Mouse (Mus musculus) midbrain, embryonic 10.5 days (tissue): ENCODE data around the gene Flot1. TPM values are rescaled to one million over a fixed set of nuclear protein-coding genes. Genes with fewer than 3 reads are reported as not detected.

ENCODE experiments used
- microRNA-seq: library from miRNA; unstranded; fragments of <30 nt; microRNA quantifications from one replicate; pipeline ENCODE4, GENCODE M21; 2017
- polyA plus RNA-seq: library from polyadenylated mRNA; unstranded; fragments of >200 nt; fragmentation: Nextera tagmentation; extraction: Ambion mirVana; gene quantifications from 2 replicates; pipeline ENCODE4 v1.2.1, GENCODE M21; 2016

Flot1 gene
- polyA plus RNA-seq, 1 experiment from 2014 or later, result 54.8 TPM

Small RNA genes within 50 kb of the gene (microRNA-seq; reads per million reads assigned to microRNA genes)
- 2.1 reads per million for gene Gm28033

Other genes starting within 250 kb of the Flot1 start
- gene Sfta2, start 221.7 kb upstream of the Flot1 start, polyA plus RNA-seq, result not detected in 2 replicates
- not detected in 2 replicates for gene Gm9573, start 196.6 kb upstream of the Flot1 start, polyA plus RNA-seq
- 0.17 and 0.22 TPM in 2 replicates for gene Mucl3, start 179.5 kb upstream of the Flot1 start, polyA plus RNA-seq
- 19.3 and 20.6 TPM in 2 replicates for gene Vars2, start 155.6 kb upstream of the Flot1 start, polyA plus RNA-seq
- gene Gtf2h4, start 149.5 kb upstream of the Flot1 start, polyA plus RNA-seq, result 50.1 and 52.3 TPM in 2 replicates
- gene Ddr1, start 118.6 kb upstream of the Flot1 start, polyA plus RNA-seq, result 142 and 193 TPM in 2 replicates
- 3.0 and 3.7 TPM in 2 replicates for gene Ier3, start 1.5 kb upstream of the Flot1 start, polyA plus RNA-seq
- 1,574 and 1,617 TPM in 2 replicates for gene Tubb5, start 15.1 kb downstream of the Flot1 start, polyA plus RNA-seq
- 21.1 and 21.7 TPM in 2 replicates for gene Mdc1, start 18.3 kb downstream of the Flot1 start, polyA plus RNA-seq
- 80.0 and 84.5 TPM in 2 replicates for gene Nrm, start 38.1 kb downstream of the Flot1 start, polyA plus RNA-seq
- 21.8 and 27.6 TPM in 2 replicates for gene Ppp1r18, start 42.4 kb downstream of the Flot1 start, polyA plus RNA-seq
- gene Dhx16, start 56.6 kb downstream of the Flot1 start, polyA plus RNA-seq, result 51.6 and 54.3 TPM in 2 replicates
- 29.0 and 29.6 TPM in 2 replicates for gene 2310061I04Rik, start 74.2 kb downstream of the Flot1 start, polyA plus RNA-seq
- gene Atat1, start 86.8 kb downstream of the Flot1 start, polyA plus RNA-seq, result 124 and 178 TPM in 2 replicates
- 72.2 and 92.6 TPM in 2 replicates for gene Mrps18b, start 93.2 kb downstream of the Flot1 start, polyA plus RNA-seq
- 58.8 and 63.3 TPM in 2 replicates for gene Ppp1r10, start 93.2 kb downstream of the Flot1 start, polyA plus RNA-seq
- 117 and 121 TPM in 2 replicates for gene Abcf1, start 146.5 kb downstream of the Flot1 start, polyA plus RNA-seq
- 56.3 and 59.7 TPM in 2 replicates for gene Gnl1, start 156.6 kb downstream of the Flot1 start, polyA plus RNA-seq
- gene Prr3, start 157.0 kb downstream of the Flot1 start, polyA plus RNA-seq, result 45.3 and 50.1 TPM in 2 replicates
- 4.4 and 5.9 TPM in 2 replicates for gene H2-T24, start 197.3 kb downstream of the Flot1 start, polyA plus RNA-seq
- 3.5 and 4.9 TPM in 2 replicates for gene H2-T23, start 209.6 kb downstream of the Flot1 start, polyA plus RNA-seq
- gene H2-T22, start 219.5 kb downstream of the Flot1 start, polyA plus RNA-seq, result 7.0 and 8.4 TPM in 2 replicates
- gene Gm6034, start 219.7 kb downstream of the Flot1 start, polyA plus RNA-seq, result not detected in 2 replicates
- not detected in 2 replicates for gene Gm11127, start 235.1 kb downstream of the Flot1 start, polyA plus RNA-seq